Mouse (Mus musculus): Measurements from ENCODE around the gene Hist1h2bf. TPM values are rescaled to one million over a fixed set of nuclear protein-coding genes. Genes with fewer than 3 reads are reported as not detected.
"Not testable (repeated sequence)": the region's sequence is repeated elsewhere in the genome, so short reads cannot be mapped to it uniquely, and the experiment has no call there.

Gene Hist1h2bf
- total RNA-seq, 4 experiments from 2014 or later: 18.7 to 29.5 (median 23.2) TPM

DNA sequence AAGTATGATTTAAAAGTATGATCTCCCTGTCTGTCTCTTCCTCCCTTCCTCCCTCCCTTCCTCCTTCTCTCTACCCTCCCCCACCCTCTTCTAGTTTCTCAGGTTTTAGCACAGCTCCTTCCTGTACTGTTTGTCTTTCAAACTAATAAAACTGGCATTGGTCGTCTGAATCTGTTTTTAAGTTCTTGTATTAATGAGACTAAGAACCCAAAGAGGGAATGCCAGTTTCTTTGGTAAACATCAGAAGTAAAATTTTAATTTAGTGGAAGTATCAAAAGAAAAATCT is 12.9 kb upstream of the Hist1h2bf start:
- DNase-seq: no peak

DNA sequence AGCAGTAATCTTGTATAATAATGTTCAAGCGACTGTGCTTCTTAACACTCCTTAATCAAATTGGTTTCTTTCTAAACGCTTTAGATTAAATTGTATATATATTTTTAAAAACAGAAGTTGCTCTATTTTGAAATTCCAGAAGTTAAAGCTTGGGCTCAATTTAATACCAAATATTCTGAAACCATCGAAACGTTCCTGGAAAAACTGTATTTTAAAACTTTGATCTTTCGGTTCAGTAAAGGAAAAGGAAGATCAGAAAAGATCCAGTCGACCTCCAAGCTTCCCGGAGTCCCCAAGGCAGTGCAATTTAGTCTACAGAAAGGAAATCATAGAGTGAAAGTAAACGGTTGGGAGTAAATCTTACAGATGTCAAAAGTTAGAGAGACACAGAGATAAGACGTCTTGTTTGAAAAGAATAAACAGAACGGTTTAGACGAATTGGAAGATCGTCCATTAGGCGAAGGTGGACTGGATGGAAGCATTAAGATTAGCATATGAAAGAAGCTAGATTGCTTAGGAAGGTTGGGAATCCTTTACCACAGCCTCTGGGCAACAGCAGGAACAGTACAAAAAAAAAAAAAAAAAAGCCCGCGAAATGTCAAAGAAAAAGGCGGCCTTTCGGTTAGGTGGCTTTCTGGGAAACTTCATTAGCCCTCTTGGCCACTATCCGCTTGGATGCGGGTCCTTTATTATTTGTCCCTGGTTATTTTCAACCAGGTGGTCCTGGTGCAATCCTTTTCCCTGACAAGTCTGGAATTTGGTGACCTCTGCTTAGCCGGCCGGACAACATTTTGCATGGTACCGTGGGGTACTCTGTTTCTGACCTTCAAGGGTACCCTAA is 12.3 kb upstream of the Hist1h2bf start:
- no peak for DNase-seq

GRCm38 (mm10) chr13:23585442-23586098 is 11.6 kb upstream of the Hist1h2bf start:
- peak; percentile 66 for DNase-seq

- peak; percentile 60 for DNase-seq
Observed at GRCm38 (mm10) chr13:23585029-23585441, 11.0 kb upstream of the Hist1h2bf start.

DNA sequence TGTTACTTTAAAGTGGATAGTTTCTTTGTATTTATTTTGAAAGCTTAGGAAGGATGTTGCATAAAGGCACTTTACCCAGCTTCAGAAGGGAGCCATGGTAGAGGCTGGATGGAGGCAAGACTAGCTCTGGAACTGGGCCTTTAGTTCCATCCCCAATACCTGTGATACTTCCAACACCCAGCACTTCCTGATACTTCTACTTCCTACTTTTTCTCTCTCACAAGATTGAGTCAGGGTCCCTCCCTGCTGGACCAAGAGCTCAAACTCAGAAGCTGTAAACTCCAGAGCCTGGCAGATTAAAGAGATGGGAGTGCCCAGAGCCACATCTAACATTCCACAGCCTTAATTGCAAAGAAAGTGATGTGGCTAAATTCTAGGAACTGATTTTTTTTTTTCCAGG is 10.3 kb upstream of the Hist1h2bf start:
- no peak for DNase-seq

GRCm38 (mm10) chr13:23583387-23584068 is 9.5 kb upstream of the Hist1h2bf start:
- DNase-seq: no peak

GRCm38 (mm10) chr13:23582219-23583056 is 8.4 kb upstream of the Hist1h2bf start:
- no peak for DNase-seq

DNA sequence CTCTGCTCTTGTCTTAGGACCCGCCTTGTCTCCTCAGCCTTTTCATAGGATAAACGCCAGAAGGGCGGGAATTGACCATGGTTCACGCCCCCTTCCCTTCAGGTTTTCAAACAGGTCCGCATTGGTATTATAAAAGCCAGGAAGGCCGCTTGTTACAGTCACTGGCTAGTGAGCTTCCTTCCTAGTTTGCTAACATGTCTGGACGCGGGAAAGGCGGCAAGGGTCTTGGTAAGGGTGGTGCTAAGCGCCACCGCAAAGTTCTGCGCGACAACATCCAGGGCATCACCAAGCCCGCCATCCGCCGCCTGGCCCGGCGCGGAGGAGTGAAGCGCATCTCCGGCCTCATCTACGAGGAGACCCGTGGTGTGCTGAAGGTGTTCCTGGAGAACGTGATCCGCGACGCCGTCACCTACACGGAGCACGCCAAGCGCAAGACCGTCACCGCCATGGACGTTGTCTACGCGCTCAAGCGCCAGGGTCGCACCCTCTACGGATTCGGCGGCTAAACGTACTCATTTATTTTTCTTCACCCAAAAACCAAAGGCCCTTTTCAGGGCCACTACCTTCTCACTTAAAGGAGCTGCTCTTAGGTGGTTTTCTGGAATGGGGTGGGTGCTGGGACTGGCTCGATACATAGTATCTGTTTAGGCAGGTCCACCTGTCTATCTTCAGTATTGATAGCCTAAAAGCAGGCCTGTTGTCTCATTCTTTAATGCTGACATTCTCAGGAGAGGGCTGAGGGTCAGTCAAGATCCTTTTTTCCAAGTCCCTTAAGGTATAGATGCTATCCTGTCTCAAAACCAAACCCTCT is 7.6 kb upstream of the Hist1h2bf start, which contains the start of gene Hist1h4d:
Hist1h4d (plus strand) TSS at position 191 of the 811 bp plus-strand sequence.
- peak; percentile 97 for DNase-seq

GRCm38 (mm10) chr13:23577835-23578234 is 3.8 kb upstream of the Hist1h2bf start:
- no peak for DNase-seq

GRCm38 (mm10) chr13:23576906-23577639 is 3.1 kb upstream of the Hist1h2bf start:
- no peak for DNase-seq

DNA sequence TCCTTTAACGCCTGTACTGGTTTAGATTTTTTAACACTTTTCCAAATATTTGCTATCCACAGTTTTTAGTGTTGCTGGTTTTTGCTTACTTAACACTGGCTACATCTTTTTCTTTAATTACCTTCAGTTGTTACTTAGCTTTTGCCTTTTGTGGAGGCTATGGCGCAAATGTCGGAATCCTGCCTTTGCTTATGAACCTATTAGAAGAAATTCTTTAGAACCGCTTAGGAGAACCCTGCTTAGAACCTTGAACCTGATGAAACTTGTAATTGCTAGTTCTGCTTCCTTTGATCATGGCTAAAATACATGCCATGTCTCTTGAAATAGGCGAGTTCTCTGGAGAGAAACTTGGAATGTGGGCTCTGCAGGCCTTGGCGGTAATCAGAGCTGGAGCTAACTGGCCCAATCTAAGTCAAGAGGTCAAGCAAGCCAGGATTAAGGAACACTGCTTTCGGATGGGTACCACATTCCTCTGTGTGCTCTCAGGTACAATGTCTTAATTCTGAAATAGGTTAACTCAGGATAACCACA is 2.4 kb upstream of the Hist1h2bf start:
- DNase-seq: no peak

DNA sequence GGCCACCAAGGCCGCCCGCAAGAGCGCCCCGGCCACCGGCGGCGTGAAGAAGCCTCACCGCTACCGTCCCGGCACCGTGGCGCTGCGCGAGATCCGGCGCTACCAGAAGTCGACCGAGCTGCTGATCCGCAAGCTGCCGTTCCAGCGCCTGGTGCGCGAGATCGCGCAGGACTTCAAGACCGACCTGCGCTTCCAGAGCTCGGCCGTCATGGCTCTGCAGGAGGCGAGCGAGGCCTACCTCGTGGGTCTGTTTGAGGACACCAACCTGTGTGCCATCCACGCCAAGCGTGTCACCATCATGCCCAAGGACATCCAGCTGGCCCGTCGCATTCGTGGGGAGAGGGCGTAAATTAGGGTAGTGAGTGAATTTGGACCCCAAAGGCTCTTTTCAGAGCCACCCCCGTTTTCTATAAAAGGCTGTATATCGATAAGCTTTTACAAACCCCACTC is 1.9 kb upstream of the Hist1h2bf start:
- DNase-seq: not testable (repeated sequence)

DNA sequence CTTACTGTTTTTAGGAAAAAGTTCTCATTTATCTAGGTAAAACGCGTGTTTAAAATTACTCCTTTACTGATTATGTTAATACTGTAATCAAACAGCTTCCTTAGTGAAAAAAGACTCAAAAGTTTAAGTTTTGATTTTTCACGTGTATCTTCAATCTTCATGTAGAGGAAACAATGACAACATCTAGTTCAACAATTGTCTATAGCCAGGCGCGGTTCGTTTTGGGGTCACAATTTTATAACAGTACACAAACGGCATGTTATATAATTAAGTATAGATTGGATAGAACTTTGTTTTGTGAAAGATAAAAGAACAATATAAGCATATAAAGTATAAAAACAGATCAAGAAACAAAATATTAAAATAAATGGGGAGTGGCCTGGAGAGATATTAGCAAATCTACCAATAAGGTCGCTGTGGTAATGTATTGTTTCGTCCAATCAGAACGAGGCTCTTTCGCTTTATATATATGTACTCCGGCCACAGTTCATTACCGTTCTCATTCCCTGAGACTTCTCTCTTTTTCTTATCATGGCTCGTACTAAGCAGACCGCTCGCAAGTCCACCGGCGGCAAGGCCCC is 1.4 kb upstream of the Hist1h2bf start, which contains the start of gene Hist1h3d:
Hist1h3d (plus strand) TSS at position 493 of the 581 bp plus-strand sequence.
- DNase-seq: no peak

DNA sequence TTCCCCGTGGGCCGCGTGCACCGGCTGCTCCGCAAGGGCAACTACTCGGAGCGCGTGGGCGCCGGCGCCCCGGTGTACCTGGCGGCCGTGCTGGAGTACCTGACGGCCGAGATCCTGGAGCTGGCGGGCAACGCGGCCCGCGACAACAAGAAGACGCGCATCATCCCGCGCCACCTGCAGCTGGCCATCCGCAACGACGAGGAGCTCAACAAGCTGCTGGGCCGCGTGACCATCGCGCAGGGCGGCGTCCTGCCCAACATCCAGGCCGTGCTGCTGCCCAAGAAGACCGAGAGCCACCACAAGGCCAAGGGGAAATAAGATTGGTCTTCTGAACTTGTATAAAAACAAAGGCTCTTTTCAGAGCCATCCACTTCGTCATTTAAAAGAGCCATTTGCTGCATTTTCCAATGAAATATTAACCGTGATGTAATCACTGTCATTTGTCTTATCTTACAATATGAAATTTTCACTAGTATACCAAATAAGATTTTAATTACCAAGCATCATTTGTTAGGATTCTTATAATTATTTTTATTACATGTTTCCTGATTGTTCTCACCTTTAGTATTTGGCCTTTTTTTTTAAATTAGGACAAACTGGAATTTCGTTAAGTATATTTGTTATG is 662 bp upstream of the Hist1h2bf start:
- DNase-seq: not testable (repeated sequence)

GRCm38 (mm10) chr13:23573034-23573897 is 730 bp downstream of the Hist1h2bf start:
- DNase-seq: not testable (repeated sequence)

GRCm38 (mm10) chr13:23572218-23573033 is 1.6 kb downstream of the Hist1h2bf start:
- DNase-seq: no peak

DNA sequence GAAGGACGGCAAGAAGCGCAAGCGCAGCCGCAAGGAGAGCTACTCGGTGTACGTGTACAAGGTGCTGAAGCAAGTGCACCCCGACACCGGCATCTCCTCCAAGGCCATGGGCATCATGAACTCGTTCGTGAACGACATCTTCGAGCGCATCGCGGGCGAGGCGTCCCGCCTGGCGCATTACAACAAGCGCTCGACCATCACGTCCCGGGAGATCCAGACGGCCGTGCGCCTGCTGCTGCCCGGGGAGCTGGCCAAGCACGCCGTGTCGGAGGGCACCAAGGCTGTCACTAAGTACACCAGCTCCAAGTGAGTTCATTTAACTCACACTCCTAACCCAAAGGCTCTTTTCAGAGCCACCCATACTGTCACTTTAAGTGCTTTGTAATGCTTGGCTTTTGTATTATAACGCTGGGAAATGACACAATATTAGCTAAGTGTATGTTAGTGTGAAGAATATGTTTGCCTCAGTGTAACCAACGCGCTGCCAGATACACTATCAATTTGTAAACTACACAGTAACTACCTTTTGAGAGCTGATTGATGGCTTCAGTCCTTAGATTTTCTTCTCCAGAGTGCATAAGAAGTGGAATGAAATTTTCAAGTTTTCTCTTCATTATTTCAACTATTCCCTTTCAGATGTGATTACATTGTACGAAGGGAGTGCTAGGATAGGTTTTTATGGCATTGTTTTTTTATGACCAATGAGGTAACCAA is 2.3 kb downstream of the Hist1h2bf start:
- DNase-seq: not testable (repeated sequence)

All from adrenal gland, adult 8-10 months (tissue).